Mouse (Mus musculus) brown adipose tissue, adult 24 weeks (tissue): ENCODE measurements at regions not wholly inside any gene's neighbourhood (a gene's known extent, or its start where the extent isn't known, plus 50 kb on each side); places are given as distances from the start of the nearest gene placed in this dataset.

ENCODE experiments used
- H3K27ac ChIP-seq: fragments of 200-500 bp; replicated peaks from 2 replicates; pipeline ENCODE4 v1.5.1; 2012; ENCODE audit warnings: low read depth, mild to moderate bottlenecking, low read length
- H3K4me1 ChIP-seq: fragments of 200-500 bp; 2 replicates; pipeline ENCODE4 v1.6.1; 2012; ENCODE audit warnings: low read length, mixed read lengths; ENCODE audit not compliant: control insufficient read depth, insufficient read depth, insufficient read length
- H3K4me3 ChIP-seq: fragments of 200-500 bp; 2 replicates; pipeline ENCODE4 v1.5.1; 2012; ENCODE audit warnings: low read depth, mild to moderate bottlenecking, low read length, moderate library complexity; ENCODE audit not compliant: insufficient read depth

DNA sequence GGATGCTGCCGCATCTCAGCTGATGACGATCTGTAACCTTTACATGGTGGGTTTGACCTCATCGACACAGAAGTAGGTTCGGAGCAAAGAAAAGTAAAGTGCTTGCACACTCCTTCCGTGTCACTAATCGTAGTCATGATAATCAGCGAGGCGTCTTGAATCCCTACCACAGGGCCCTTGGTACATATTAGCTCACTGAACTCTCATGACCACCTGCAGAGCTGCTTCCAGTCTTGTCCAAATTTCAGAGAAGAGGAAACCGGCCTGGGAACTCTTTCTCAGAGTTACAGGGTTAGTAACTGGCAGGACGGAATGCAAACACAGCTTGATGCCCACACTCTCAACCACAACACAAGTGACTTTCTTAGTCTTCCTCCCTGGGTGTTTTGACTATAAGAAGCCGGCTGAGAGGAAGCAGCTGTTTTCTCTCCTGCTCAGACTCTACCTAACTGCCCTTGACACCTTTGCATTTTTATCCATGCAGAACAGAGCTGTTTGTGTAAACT, 73.8 kb upstream of the Bach2 start:
- Histone ChIP-seq H3K4me1 (no peaks in the 10 kb centered on the region), H3K4me3 (no peak overlapping the region), H3K27ac (no peak overlapping the region)

GRCm38 (mm10) chr4:32165918-32166528, 72.6 kb upstream of the Bach2 start:
- peaks cover 3% of the 10 kb centered on the region; the same call in 1 of the 2 replicates for H3K4me1 ChIP-seq
- H3K27ac ChIP-seq, result no peak overlapping the region
- no peak overlapping the region for H3K4me3 ChIP-seq

DNA sequence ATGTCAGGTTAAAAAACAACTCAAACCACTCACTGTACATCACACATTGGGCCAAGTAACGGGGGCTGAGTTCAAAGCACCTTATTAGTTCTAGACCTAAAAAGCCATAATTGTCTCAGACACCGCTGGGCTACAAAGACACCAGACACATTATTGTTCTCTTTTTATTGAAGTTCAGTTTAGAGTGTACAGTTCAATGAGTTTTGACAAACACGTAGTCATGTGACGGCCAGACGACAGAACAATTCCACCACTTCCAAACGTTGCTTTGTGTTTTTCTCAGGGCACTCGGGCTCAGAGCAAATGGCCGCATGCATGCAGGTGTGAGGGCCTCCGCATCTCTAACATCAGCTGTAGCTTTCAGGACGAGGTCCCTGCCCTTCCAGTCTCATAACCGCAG, 71.5 kb upstream of the Bach2 start:
- H3K4me3 ChIP-seq, result no peak overlapping the region
- H3K4me1 ChIP-seq, result peaks cover 3% of the 10 kb centered on the region; the same call in 1 of the 2 replicates
- no peak overlapping the region for H3K27ac ChIP-seq

DNA sequence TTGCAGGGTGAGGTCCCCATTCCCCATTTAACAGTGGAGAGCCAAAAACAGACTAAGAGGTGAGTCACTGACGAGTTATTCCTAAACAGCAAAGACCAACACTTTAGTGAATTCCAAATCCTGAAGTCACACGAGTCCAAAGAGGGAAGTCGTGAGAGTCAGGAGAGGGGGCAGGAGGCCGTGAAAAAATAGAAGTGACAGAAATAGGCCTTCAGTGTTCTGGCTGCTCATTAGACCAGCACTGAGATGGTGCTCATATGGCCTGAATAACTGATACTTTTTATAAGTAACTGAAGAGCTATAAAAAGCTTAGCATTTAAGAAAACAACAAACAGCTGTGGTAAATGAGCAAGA, 68.5 kb upstream of the Bach2 start:
- peaks cover 3% of the 10 kb centered on the region; the same call in 1 of the 2 replicates for H3K4me1 ChIP-seq
- no peak overlapping the region for H3K4me3 ChIP-seq
- no peak overlapping the region for H3K27ac ChIP-seq

DNA sequence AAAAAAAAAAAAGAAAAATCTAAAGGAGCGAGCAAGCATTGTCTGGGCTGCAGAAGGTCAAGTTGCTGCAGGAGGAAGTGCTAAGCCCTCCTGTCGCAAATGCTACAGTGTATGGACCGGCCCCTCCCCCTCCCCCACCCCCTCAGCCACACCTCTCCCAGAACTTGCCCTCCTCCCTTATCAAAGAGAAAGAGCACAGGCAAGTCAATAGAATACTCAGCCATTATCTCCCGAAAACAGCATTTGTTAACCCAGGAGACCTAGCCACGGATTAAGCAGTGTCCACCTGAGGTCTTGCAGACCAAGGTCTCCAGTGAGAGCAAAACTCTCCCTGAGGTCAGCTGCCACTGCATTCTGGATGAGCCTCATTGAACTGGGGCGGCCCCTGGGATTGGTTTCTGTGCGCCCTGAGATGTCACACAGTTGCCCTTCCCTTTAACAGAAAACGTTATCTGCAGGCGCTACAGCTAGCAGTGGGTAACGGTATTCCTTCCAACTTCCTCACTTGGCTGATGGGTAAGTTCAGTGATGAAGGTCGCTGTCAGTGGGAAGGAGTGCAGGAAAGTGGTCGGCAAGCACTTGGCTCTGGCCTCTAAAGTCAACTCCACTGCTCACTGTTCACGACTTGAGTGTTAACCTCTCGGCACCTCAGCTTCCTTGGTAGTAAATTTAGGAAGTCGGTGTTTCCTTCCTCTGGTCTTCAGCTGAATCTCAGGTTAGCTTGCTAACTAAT, 68.0 kb upstream of the Bach2 start:
- Histone ChIP-seq H3K27ac (no peak overlapping the region), H3K4me3 (no peak overlapping the region), H3K4me1 (peaks cover 3% of the 10 kb centered on the region; the same call in 1 of the 2 replicates)

DNA sequence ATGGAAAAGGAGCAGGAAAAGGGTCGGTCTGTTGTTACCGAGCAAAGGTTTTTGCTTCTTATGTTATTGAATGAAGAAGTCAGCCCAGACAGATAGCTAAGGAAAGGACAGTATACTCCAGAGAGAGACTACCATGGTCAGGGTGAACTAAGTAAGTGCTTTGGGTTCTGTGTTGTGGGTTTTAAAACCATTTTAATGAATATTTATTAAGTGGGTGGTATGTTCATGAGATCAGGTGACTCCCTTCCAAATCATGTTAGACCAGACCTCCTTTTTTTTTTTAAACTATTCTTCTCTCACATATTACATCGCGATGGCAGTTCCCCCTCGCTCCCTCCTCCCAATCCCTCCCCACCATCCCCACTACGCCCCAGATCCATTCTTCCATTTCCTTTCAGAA, 67.3 kb upstream of the Bach2 start:
- H3K4me1 ChIP-seq, result peaks cover 3% of the 10 kb centered on the region; the same call in 1 of the 2 replicates
- H3K4me3 ChIP-seq, result no peak overlapping the region
- no peak overlapping the region for H3K27ac ChIP-seq

- H3K4me1 ChIP-seq, result peaks cover 3% of the 10 kb centered on the region; the same call in 1 of the 2 replicates
- no peak overlapping the region for H3K27ac ChIP-seq
- H3K4me3 ChIP-seq, result no peak overlapping the region
Measured at GRCm38 (mm10) chr4:32172992-32173391, 65.6 kb upstream of the Bach2 start.

GRCm38 (mm10) chr4:32174771-32175170, 63.8 kb upstream of the Bach2 start:
- Histone ChIP-seq H3K27ac (no peak overlapping the region), H3K4me1 (peaks cover 3% of the 10 kb centered on the region; the same call in 1 of the 2 replicates), H3K4me3 (no peak overlapping the region)

GRCm38 (mm10) chr4:32175231-32175630, 63.4 kb upstream of the Bach2 start:
- no peak overlapping the region for H3K4me3 ChIP-seq
- H3K4me1 ChIP-seq, result peaks cover 3% of the 10 kb centered on the region; the same call in 1 of the 2 replicates
- no peak overlapping the region for H3K27ac ChIP-seq

DNA sequence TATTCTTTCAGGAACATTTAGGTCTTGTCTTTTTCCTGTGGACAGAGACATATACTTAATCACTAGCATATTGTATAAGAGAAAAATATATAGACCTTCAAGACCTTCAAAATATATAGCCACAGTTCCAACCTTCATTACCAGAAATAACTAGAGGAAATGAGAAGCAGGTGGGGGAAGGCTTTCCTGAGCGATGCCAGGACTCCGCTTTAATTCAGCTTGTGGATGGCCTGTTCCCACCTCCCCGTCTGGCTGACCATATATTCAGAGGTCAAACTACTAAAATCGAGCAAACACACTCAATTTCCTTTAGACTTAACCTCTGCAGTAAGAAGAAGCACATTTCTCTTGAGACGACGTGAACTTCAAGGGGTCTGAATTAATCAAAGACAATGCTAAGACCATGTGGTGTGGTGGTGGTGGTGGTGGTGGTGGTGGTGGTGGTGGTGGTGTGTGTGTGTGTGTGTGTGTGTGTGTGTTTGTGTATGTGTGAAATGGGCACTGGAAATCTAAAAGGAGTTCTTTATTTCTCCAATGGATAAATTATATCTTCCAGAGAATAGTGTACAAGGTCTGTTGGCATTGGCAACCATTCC, 62.7 kb upstream of the Bach2 start:
- Histone ChIP-seq H3K27ac (no peak overlapping the region), H3K4me1 (no peaks in the 10 kb centered on the region), H3K4me3 (no peak overlapping the region)

GRCm38 (mm10) chr4:32176449-32177135, 62.0 kb upstream of the Bach2 start:
- Histone ChIP-seq H3K4me1 (no peaks in the 10 kb centered on the region), H3K4me3 (no peak overlapping the region)

GRCm38 (mm10) chr4:32177933-32178639, 60.5 kb upstream of the Bach2 start:
- Histone ChIP-seq H3K4me3 (no peak overlapping the region), H3K4me1 (no peaks in the 10 kb centered on the region), H3K27ac (no peak overlapping the region)

More at GRCm38 (mm10) chr4:32176449-32177135, 62.0 kb upstream of the Bach2 start:
- H3K27ac ChIP-seq, result no peak overlapping the region

DNA sequence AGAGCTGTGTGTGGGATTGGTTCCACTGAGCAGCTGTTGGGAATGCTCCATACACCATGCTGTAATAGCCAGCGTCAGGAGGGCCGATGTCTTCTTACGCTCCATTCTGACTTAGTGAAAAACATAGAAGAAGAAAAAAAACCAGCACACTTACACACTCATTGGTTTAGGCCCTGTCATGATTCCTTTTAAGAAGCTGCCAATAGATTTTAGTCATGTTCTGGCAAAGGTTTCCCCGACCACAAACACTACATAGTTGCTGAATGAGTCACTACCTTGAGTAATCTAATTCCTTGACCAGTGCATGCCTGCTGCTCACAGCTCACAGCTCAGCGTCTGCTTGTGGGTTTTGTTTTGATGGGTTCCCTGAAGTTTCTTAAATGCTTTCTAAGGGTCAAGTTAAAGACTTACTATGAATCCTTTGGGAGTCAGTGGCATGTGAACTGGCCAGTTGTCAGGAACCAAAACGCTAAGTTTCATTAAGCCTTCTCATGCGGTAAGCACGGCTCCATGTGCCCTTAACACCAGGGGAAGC, 58.8 kb upstream of the Bach2 start:
- Histone ChIP-seq H3K4me1 (no peaks in the 10 kb centered on the region), H3K27ac (no peak overlapping the region), H3K4me3 (peak overlapping the region; percentile 2; the same call in 1 of the 2 replicates)

- Histone ChIP-seq H3K4me1 (no peaks in the 10 kb centered on the region), H3K4me3 (no peak overlapping the region), H3K27ac (no peak overlapping the region)
Measured at GRCm38 (mm10) chr4:32183791-32184190, 54.8 kb upstream of the Bach2 start.
